Mouse (Mus musculus) right cerebral cortex, postnatal 36 days (tissue): ENCODE results near the gene Ranbp10.
A peak's percentile ranks its signal among the peaks of the same experiment; 100 is the strongest.

ENCODE experiments used
- DNase-seq, 2 experiments: peaks; one replicate each; pipeline ENCODE4 v3.0.0; 2022; ENCODE audit warnings: low spot score in 2 of 2, mixed read lengths in 1 of 2

Ranbp10 gene

GRCm38 (mm10) chr8:105789626-105790025, 37.5 kb downstream of the Ranbp10 start:
- DNase-seq: no peak

GRCm38 (mm10) chr8:105788927-105789326, 38.2 kb downstream of the Ranbp10 start:
- no peak for DNase-seq

- DNase-seq: no peak
Observed at GRCm38 (mm10) chr8:105788241-105788640, 38.9 kb downstream of the Ranbp10 start.

GRCm38 (mm10) chr8:105780298-105780697, 46.9 kb downstream of the Ranbp10 start:
- no peak for DNase-seq

- DNase-seq: no peak
Observed at GRCm38 (mm10) chr8:105777833-105778232, 49.3 kb downstream of the Ranbp10 start.

GRCm38 (mm10) chr8:105774498-105774897, 52.7 kb downstream of the Ranbp10 start:
- DNase-seq: peak in 1 of 2 experiments; percentile 61

- DNase-seq: no peak
Observed at GRCm38 (mm10) chr8:105773441-105773861, 53.7 kb downstream of the Ranbp10 start.

- DNase-seq: no peak
Observed at GRCm38 (mm10) chr8:105771398-105772175, 55.6 kb downstream of the Ranbp10 start.

GRCm38 (mm10) chr8:105770609-105771008, 56.5 kb downstream of the Ranbp10 start:
- no peak for DNase-seq

GRCm38 (mm10) chr8:105768485-105769257, 58.5 kb downstream of the Ranbp10 start:
- no peak for DNase-seq

GRCm38 (mm10) chr8:105758277-105759108, 68.7 kb downstream of the Ranbp10 start, which contains the start of gene Gfod2:
Gfod2 (minus strand) TSS chr8:105758664.
- DNase-seq: peak; percentile 94

GRCm38 (mm10) chr8:105757796-105758276, 69.3 kb downstream of the Ranbp10 start:
- no peak for DNase-seq

GRCm38 (mm10) chr8:105754688-105755087, 72.5 kb downstream of the Ranbp10 start:
- no peak for DNase-seq

- no peak for DNase-seq
Observed at GRCm38 (mm10) chr8:105753916-105754315, 73.2 kb downstream of the Ranbp10 start.

GRCm38 (mm10) chr8:105750606-105751005, 76.5 kb downstream of the Ranbp10 start:
- DNase-seq: no peak

GRCm38 (mm10) chr8:105743301-105743700, 83.8 kb downstream of the Ranbp10 start:
- DNase-seq: no peak

GRCm38 (mm10) chr8:105739216-105739615, 87.9 kb downstream of the Ranbp10 start:
- DNase-seq: no peak

GRCm38 (mm10) chr8:105732186-105732585, 95.0 kb downstream of the Ranbp10 start:
- DNase-seq: no peak

GRCm38 (mm10) chr8:105727397-105728124, 99.6 kb downstream of the Ranbp10 start:
- no peak for DNase-seq

- no peak for DNase-seq
Observed at GRCm38 (mm10) chr8:105725726-105726125, 101.4 kb downstream of the Ranbp10 start.

- DNase-seq: no peak
Observed at GRCm38 (mm10) chr8:105722861-105723260, 104.3 kb downstream of the Ranbp10 start.
